Mouse (Mus musculus): ENCODE data around the gene Mcrip1.
A peak's percentile ranks its signal among the peaks of the same experiment; 100 is the strongest.
"Not testable (repeated sequence)": the region's sequence is repeated elsewhere in the genome, so short reads cannot be mapped to it uniquely, and the experiment has no call there.

Mcrip1 gene

DNA sequence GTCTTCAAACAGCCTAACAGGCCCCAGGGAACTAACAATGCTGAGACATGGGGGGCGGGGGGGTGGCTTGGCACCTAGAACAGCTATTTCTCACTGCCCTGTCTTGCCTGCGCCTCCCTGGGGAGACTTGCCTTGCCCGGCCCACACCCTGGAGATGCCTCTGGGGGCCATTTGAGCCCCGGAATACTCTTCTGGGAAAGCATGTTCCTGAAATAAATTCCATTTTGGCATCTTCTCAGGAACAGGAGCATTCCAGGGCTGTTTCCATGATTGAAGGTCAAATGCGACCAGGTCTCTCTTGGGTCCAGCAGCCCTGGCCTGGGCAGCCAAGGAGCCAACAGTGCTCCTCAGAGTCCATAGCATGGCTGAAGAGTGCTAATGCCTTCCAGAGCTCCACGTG, 7.2 kb downstream of the Mcrip1 start:
- no peak for DNase-seq (ENCODE audit: low spot score in 2 of 2)

DNA sequence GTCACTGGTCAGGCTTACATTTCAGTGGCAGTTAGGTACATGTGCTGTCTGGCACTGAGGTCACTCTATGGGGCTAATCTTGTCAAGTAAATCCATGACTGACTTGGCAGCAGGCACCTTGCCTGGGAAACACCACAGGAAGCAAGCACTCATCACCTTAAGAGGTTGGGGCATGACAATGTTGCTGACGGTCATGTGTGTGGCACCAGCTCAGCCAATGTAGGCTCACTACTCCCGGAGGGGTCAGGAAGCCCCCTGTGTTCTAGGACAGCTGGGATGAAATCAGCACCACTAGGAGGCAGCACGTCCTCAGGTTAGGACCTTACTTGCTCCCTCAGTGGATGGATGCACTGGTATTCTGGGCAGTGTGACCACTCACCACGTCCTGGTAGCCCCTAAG, 7.6 kb downstream of the Mcrip1 start:
- DNase-seq (ENCODE audit: low spot score in 2 of 2): no peak

DNA sequence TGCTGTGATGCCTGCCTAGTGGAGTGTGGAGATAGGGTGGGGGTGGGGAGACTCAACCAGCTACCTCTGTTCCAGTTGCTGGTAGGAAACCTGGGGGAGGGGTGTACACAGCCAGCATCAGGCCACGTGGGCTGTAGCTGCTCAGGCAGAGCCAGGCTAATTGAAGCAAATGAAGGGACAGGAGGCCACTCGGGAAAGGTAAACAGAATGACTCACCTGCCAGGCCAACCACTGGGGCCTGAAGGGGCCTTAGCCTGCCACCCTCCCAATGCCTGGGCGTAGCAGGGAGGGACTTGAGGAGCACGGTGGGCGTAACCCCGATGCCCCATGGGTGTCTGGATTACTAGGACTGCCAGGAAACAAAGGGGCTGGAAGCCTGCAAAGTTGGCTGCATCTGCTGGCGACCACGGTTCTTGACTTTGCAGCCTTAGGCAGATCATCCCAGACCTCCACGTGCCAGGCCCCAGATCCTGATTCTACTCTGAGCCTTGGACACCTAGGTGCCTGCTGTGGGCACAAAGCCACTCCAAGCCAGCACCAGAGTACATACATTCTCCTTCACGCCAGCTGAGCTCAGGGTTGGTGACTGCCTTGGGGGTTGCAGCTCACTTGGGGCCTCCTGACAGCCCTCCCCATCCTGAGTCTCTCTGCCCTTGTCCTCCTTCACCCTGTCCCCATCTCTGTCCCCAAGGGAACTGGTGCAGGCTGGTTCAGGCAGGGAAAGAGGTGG, 10.1 kb downstream of the Mcrip1 start:
- DNase-seq (ENCODE audit: low spot score in 2 of 2): no peak

DNA sequence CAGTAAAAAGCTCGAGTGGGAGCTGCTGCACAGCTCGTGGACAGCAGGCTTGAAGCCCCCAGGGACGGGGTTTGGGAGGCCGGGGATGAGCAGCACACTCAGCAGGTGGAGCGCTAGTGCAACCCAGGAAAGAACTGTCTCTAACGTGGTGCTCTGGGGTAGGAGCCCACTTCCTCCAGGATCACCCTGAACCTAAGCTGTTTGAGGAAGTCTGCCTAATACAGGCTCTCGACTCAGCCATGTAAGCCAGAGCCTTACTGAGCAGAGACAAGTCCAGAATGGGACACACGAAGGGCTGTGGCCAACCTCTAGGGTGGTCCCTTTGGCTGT, 10.6 kb downstream of the Mcrip1 start:
- no peak for DNase-seq (ENCODE audit: low spot score in 2 of 2)

DNA sequence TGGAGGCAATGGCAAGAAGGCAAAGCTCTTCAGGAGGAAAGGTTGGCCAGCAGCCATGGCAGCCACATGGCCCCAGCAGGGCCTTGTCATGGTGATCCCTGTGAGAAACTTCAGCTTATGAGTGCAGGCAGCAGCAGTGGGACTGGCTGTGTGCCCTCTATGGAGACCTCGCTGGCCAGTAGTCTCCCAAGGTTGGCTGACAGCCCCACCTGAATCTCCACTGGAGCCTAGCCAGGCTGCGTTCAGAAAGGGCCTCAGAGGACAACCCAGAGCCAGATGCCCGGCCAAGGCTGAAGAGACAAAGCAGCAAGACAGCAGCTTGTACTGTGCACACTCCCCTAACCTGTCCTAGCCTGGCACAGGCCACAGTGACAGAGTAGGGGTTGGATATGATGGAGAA, 11.0 kb downstream of the Mcrip1 start:
- no peak for DNase-seq (ENCODE audit: low spot score in 2 of 2)

DNA sequence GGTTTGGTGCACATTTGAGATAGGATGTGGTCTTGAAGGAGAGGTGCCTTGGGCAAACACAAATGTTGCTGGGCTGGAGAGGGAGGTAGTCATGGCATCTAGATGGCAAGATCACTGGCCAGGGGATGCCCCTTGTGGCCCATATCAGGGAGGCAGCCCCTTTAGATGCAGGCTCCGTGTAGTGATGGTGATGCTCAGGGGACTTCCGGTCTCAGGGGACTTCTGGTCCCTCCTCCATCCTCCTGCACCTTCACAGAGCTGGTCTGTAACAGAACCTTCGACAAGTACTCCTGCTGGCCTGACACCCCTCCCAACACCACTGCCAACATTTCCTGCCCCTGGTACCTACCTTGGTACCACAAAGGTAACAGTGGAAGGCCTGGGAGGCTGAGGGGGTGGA, 13.7 kb downstream of the Mcrip1 start:
- DNase-seq (ENCODE audit: low spot score in 2 of 2): no peak

DNA sequence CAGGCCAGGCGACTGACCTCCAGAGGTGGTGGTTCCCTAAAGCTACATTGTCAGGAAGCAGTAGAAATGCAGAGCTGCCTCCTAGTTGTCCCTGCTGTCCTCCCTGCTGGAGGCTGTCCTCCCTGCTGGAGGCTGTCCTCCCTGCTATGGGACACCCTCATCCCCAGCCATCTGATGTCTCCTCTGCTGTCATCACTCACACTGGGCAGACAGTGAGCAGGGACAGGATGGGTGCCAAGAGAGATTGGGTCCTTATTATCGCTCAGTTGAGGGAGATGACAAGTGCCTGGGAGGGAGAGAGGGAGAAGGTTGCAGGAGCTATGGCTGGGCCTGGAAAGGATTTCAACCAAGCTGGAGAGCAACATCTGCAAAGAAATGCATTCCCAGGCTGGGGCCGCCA, 14.4 kb downstream of the Mcrip1 start:
- DNase-seq (ENCODE audit: low spot score in 2 of 2): no peak

DNA sequence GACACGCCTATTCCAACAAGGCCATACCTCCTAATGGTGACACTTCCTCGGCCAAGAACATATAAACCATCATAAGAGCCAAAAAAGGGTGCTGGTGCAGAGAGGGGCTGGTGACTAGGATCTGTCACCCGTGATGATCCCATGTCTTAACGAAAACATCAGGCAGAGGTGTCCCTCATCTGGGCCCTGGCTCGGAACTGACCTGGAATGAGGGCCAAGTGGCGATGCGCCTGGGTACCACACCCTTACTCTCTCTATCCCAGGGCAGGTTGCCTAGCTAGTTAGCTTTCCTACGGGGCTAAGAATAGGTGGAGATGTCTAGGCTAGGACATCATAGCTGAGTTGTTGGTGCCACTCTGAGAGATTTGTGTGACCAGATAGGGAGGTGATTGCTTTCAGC, 15.4 kb downstream of the Mcrip1 start:
- DNase-seq (ENCODE audit: low spot score in 2 of 2): no peak

DNA sequence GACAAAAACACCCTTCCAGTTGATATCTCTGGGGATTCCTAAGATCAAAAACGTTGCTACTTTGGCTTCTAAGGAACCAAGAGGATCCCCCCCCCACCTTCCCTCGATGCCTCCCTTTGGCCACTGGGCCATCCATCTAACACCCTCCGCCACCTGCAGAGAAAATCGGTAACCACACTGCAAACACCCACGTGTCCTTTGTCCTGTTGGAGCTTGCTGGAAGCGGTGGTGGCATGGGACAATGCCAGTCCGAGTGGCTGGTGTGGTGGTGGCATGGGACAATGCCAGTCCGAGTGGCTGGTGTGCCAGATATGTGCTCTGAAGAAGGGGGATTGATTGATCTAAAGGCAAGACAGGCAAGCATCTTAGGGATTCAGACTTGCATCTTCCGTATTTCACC, 17.9 kb downstream of the Mcrip1 start:
- no peak for DNase-seq (ENCODE audit: low spot score in 2 of 2)

DNA sequence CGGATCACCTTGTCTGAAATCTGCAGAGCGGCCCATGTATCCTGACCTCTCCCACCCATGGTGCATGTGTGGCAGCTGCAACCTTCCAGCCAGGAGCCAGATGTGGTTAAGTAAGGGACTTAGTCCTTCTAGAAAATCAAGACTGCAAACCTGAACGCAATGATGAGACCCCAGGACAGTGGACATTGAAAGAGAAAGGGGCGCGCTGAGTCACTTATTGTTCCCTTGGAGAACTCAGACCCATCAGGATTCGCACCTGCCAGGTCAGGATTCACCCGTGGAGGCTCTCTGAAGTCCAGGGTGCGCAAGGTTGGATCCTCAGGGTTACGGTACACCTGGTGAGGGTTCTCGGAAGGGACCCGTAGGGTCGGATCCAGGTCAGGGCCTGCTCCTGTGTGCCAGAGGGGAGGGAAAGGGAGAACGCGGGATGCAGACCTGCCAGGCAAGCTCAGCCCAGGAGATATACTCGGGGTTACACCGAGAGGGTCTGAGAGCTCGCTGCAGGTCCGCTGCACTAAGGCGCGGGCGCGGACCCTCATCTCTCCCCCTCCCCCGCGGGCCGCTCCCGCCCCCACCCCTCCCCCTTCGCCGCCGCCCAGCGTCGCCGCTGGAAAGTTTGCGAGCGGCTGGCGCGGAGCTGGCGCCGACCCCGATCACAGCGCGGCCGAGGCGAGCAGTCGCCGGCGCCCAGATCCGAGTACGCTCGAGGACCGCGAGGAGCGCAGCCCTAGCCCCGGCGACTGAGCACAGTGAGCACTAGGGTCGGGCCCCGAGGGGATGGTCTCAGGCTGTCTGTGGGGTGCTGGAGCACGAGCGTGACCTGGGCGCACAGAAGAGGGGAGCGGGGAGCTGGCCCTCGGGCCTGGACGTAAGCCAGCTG, 19.2 kb downstream of the Mcrip1 start, which contains the start of gene Gcgr:
TSS of gene Gcgr (plus strand) at position 615 of the 880 bp plus-strand sequence.
- DNase-seq (ENCODE audit: low spot score in 2 of 2): no peak

DNA sequence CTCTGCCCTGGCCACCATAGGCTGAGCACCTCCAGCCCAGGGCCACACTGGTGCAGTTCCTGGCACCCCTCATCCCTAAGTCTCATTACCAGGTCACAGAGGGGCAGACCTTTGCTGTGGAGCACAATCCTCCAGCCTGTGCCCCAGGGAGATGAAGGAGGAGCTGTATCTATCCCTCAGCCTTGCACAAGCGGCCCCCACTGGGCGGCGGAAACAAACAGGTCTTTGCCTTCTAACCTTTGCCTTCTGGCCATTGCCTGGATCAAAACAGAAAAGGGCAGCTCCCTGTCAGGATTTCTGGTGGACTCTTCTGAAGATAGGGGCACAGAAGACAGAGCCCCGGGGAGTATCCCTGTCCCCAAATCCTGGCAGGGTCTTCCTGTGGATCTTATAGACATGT, 20.6 kb downstream of the Mcrip1 start:
- no peak for DNase-seq (ENCODE audit: low spot score in 2 of 2)

DNA sequence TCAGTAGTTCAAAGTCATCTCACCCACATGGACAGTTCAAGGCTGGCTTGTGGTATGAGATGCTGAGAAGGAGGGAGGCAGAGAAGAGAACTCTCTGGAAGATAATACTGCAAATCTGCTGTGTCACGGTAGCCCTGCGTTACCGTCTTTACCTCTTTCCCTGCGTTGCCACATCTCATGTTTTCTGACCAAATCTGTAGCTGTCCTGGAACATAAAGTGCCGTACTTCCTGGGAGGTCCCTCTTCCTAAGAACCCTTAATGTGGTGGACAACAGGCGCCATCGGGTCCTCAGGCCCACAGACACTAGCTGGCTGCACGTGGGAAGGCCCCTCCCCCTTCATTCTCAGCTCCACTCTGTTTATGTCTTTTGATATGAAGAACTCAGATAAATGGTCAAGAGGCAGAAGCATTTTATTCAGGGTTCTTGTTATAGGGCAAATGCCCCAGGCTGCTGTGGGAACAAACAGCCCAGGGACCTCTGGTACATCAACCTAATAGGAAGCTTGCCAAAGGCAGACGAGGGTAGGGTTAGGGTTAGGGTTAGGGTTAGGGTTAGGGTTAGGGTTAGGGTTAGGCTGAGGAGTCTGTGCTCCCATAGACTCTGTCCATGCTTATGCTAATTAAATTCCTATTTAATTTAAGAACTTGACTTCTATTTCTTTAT, 21.7 kb downstream of the Mcrip1 start:
- no peak for DNase-seq (ENCODE audit: low spot score in 2 of 2)

DNA sequence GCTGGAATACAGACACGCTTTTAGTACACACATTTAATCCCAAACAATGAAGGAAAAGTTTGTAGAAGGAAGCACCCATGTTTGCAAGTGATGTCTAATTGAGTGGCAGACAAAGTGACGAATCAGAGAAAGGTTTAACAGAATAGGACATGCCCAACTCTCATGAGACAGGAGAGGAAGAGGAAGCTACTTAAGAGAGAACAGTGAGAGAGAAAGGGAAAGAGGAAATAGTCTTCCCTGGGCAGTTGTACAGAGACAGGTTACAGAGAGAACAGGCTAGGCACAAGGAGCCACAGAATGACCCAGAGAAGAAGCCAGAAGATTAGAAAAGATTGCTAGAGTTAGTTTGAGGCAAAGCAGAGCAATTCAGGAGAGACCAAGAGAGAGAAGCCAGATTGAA, 23.6 kb downstream of the Mcrip1 start:
- DNase-seq (ENCODE audit: low spot score in 2 of 2): no peak

DNA sequence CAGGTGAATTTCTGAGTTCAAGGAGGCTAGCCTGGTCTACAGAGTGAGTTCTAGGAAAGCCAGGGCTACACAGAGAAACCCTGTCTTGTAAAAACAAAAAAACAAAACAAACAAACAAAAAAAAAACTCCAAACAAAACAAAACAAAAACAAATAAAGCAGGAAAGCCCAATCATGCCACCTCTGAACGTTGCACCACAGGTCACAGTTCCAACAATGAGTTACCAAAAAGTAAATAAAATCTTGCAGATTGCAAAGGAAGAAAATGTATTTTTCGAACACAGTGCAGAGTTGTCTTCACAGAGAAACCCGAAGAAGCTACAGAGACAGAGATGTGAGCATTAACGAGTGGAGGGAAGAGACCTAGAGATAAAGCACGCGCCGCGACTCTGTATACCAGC, 26.9 kb downstream of the Mcrip1 start:
- DNase-seq (ENCODE audit: low spot score in 2 of 2): no peak

DNA sequence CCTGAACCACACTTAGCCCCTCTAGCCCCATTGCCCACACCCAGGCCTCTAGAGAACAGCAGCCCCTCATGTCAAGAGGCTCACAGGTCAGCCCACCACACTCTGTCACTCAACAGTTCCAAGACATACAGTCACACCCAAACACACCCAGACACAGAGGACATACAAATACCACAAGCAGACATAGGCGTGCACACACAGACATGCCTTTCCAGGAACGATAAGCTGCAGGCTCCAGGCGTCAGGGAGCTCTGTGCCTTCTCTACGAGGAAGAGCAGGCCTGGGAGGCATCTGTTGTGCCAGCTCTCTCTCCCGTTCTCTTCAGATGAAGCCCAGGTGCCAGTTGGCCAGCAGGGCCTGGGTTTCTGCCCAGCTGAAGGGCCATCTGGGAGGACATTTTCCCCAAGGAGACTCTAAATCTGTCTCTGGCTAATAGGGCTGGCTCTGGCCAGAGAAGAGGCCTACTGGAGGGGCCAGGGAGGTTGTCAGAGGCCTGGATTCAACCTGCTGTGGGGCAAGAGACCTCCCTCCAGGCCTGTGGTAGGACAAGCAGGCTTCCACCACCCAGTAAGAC, 28.5 kb downstream of the Mcrip1 start:
- DNase-seq (ENCODE audit: low spot score in 2 of 2): no peak

DNA sequence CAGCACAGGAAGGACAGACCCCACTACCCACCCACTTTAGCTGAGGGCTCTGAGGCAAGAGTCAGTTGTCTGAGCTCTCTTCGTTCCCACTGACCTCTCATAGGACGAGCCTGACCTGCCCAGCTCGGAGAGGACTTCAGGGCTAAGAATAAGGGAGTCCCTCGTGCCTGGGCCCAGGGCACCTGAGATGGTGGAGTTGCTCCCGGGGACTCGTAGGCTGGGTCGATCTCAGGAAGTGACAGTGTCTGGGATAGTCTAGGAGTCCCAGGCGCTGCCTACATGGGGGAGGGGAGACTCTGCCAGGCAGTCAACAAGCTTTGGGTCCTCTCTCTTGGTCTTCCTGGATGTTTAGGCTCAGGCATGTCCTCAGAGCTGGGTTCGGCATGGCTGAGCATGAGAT, 29.0 kb downstream of the Mcrip1 start:
- no peak for DNase-seq (ENCODE audit: low spot score in 2 of 2)

DNA sequence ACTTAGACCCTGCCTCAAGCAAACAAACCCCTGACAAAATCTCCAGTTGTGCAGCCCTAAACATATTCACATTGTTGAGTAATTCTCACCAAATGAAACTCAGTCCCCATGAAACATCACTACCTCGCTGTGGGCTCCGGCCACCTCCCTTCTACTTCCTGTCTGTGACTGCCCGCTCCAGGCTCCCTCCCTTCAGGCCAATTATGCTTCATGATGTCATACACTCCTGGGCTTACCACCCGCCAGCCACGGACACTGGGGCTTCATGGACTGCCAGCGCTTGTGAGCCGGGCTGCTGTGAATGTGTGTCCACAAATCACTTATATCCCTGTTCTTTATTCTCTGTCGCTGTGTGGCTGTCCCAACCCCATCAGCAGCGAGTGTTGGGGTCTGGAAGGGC, 29.8 kb downstream of the Mcrip1 start:
- peak; percentile 62 to 71 for DNase-seq (ENCODE audit: low spot score in 2 of 2)

DNA sequence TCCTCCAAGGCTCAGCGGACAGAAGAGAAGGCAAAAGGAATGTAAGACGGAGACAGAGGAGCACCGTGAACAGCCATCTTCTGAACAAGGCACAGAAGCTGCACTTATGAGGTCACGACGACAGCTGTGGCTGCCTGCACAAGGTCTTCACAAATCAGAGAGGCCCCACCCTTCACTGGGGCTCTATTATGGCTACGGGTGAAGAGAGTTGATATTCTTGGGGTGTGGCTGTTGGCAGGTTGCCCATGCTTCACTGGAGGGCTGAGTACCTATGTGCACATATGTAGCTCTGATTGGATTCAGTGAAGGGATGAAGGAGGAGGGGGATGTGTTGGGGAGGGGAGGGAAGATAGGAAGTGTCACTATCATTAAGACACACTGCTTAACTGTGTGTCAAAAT, 31.0 kb downstream of the Mcrip1 start:
- no peak for DNase-seq (ENCODE audit: low spot score in 2 of 2)

DNA sequence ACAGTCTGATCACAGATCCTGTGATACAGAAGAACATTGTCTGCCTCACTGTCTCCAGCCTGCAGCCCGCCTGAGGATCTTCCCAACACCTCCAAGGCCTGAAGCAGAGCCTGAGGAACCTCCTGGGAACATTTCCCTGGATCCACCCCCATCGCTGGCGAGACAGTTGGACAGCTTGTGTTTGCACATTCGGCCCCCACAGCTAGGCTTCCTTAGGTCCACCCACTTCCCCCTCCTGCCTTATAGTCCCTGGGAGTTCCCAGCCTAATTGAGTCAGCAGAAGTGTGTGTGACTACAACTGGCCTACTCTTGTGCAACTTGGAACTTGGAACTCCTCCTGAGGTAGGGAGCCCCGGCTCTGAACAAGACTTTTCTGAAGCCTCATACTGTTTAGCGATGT, 31.5 kb downstream of the Mcrip1 start:
- no peak for DNase-seq (ENCODE audit: low spot score in 2 of 2)

DNA sequence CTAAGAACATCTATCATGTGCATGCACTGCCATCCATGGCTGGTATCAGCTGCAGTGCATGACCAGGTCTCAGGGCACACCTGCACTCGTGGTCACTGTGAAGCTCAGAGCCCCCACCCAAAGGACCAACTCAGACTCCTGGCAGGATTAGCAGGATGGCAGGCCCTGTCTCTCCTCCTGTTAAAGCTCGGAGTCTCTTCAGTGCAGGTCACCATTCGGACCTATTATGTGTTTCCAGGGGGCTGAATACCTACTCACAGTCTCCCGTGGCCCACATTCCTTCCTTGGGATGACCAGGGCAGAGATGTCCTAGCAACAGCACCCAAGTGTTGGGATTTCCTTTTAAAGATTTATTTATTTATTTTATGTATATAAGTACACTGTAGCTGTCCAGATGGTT, 32.4 kb downstream of the Mcrip1 start:
- DNase-seq (ENCODE audit: low spot score in 2 of 2): no peak

DNA sequence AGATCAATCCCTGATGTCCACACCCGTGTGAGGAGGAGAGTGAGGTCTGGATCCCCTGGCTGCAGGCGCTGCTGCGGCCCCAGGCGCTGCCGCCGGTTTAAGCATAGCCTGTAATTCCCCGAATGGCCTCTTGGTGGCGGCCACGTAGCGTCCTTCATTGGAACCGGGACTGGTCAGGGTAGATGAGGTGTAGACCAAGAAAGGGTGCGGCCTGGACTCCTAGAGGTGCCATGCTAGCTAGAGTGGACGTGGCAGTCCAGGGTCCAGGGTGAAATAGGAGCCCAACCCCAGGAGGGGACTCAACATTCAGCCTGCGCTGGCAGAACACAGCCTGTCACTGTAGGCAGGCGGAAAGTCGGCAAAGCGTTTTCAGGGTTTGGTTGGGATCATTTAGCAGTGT, 33.9 kb downstream of the Mcrip1 start:
- DNase-seq (ENCODE audit: low spot score in 2 of 2): peak; percentile 83 to 87

DNA sequence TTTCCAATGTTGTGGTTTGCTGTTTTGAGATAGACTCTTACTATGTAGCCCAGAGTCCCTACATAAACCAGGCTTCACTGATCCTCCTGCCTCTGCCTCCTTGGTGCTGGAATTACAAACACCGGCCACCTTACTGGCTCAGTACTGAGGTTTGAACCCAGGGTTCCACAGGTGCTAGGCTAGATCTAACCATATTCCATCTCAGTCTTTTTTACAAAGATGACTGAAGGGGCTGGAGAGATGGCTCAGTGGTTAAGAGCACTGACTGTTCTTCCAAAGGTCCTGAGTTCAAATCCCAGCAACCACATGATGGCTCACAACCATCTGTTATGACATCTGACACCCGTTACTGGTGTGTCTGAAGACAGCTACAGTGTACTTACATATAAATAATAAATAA, 35.3 kb downstream of the Mcrip1 start:
- DNase-seq (ENCODE audit: low spot score in 2 of 2): not testable (repeated sequence)
